Mouse (Mus musculus) kidney, embryonic 16.5 days (tissue): ENCODE results near the gene Slc47a2. TPM values are rescaled to one million over a fixed set of nuclear protein-coding genes. Genes with fewer than 3 reads are reported as not detected.

Experiments used
- ATAC-seq: fragments of 200-750 bp; cut with Nextera tagmentation; 2 replicates; pipeline ENCODE4 v1.8.0; 2017; ENCODE audit warnings: moderate TSS enrichment; ENCODE audit not compliant: low FRiP score, low TSS enrichment
- H3K27ac ChIP-seq: fragments of 300-500 bp; sonication (generic); 2 replicates; pipeline ENCODE4 v1.5.1; 2014; ENCODE audit warnings: low read length
- H3K27me3 ChIP-seq: fragments of 300-500 bp; sonication (generic); 2 replicates; pipeline ENCODE4 v1.6.1; 2014; ENCODE audit warnings: low read length, control low read depth, mixed read lengths; ENCODE audit not compliant: insufficient read depth
- H3K36me3 ChIP-seq: fragments of 300-500 bp; sonication (generic); 2 replicates; pipeline ENCODE4 v1.6.1; 2014; ENCODE audit warnings: low read length, control low read depth, mixed read lengths; ENCODE audit not compliant: insufficient read depth
- H3K4me1 ChIP-seq: fragments of 300-500 bp; sonication (generic); 2 replicates; pipeline ENCODE4 v1.6.1; 2014; ENCODE audit warnings: low read length, control low read depth, mixed read lengths; ENCODE audit not compliant: insufficient read depth
- H3K4me2 ChIP-seq: fragments of 300-500 bp; sonication (generic); replicated peaks from 2 replicates; pipeline ENCODE4 v1.6.1; 2014; ENCODE audit warnings: low read depth, low read length
- H3K4me3 ChIP-seq: fragments of 300-500 bp; sonication (generic); 2 replicates; pipeline ENCODE4 v1.5.1; 2014; ENCODE audit warnings: mild to moderate bottlenecking, low read length
- H3K9ac ChIP-seq: fragments of 300-500 bp; sonication (generic); replicated peaks from 2 replicates; pipeline ENCODE4 v1.6.1; 2014; ENCODE audit warnings: low read length
- H3K9me3 ChIP-seq: fragments of 300-500 bp; sonication (generic); 2 replicates; pipeline ENCODE4 v1.6.1; 2016; ENCODE audit warnings: low read length, control low read depth
- WGBS: fragments of 180-500 bp; shearing (Covaris S2); extraction: QIAGEN DNeasy Blood & Tissue Kit; methylation state at CpG from one replicate; pipeline ENCODE4 v1.1.7; 2014; 5-methylcytosine and 5-hydroxymethylcytosine counted together
- polyA plus RNA-seq: library from polyadenylated mRNA; unstranded; fragments of >200 nt; fragmentation: Nextera tagmentation; extraction: Ambion mirVana; gene quantifications from 2 replicates; pipeline ENCODE4 v1.2.1, GENCODE M21; 2015

Gene Slc47a2
- polyA plus RNA-seq, result 0.10 TPM in 1 of 2 replicates, not detected in the other

DNA sequence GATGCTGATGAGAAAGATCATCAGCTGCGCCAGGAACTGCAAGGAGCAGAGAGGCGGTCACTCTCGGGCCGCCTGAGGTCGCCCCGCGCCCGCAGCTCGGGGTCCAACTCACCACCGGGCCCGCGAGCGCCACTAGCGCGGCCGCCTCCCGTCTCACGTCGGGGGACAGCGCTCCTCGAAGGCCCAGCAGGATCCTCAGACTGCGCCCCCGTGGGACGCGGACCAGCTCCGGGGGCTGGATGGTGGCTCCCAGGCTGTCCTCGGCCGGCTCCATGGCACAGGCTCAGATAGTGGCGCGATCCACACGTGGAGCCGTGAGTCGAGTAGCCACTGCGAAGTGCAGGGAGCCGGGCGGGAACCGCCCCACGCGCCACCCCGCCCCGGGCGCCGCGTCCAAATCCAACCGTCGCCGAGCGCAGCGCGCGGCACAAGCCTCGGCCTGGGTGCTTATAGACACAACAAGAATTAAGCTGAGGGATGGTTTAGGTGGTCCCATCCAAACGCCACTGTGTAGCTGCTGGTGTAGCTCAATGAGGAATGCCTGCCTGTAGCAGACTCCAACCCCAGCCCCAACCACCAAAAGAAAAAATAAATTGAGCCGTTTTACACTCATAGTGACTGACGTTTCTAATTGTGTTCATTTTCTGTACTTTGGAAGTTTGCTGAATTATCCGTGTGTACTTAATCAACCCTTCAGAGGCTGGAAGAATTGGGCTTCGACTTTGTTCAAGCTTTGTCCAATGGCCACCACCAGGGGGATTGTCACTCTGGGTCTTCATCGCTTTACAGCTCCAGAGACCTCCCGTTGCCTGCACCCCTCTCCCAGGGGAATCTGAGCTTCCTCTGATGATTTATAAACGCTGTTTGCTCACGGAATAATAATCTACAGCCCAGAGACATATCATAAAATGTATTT, at the start of gene Slc47a2:
TSS of gene Slc47a2 (minus strand) at position 356 of the 916 bp plus-strand sequence.
- H3K27ac ChIP-seq, result no peak within 1 kb of the TSS
- H3K36me3 ChIP-seq, result no peaks in the 10 kb centered on the region
- H3K9me3 ChIP-seq, result no peaks in the 10 kb centered on the region
- peaks cover 13% of the 10 kb centered on the region for H3K4me1 ChIP-seq
- peak within 1 kb of the TSS; percentile 44 for H3K4me3 ChIP-seq
- peak; percentile 57 for ATAC-seq
- H3K9ac ChIP-seq, result peak within 1 kb of the TSS; percentile 40
- H3K4me2 ChIP-seq, result peak within 1 kb of the TSS; percentile 63
- peaks cover 28% of the 10 kb centered on the region for H3K27me3 ChIP-seq
- WGBS, result 3% methylated on average over 61 of the region's 61 CpGs

DNA sequence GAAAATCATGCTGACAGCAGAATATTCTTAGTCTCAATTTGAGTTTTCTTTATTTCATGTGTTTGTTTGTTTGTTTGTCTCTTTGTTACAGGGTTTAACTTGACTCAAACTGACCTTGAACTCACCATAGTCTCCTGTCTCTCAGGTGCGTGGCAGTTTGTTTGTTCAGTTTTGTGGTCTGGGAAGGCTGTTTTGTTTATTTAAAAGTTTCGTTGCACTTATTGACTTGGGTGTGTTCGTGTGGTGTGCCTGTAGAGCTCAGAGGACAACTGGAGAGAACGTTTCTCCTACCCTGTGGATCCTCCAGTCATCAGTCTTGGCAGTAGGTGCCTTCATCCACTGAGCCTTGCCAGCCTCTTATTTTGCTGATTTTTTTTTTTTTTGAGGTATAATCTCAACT, 46.3 kb upstream of the Slc47a2 start:
- no peak overlapping the region for H3K27ac ChIP-seq
- no peak overlapping the region for H3K4me2 ChIP-seq
- no peaks in the 10 kb centered on the region for H3K36me3 ChIP-seq
- H3K27me3 ChIP-seq, result no peaks in the 10 kb centered on the region
- 75% methylated on average over 4 of the region's 4 CpGs for WGBS
- H3K4me1 ChIP-seq, result no peaks in the 10 kb centered on the region
- H3K9me3 ChIP-seq, result no peaks in the 10 kb centered on the region
- no peak for ATAC-seq
- H3K9ac ChIP-seq, result no peak overlapping the region
- no peak overlapping the region for H3K4me3 ChIP-seq

- no peaks in the 10 kb centered on the region for H3K36me3 ChIP-seq
- no peak overlapping the region for H3K4me2 ChIP-seq
- 63% methylated on average over 6 of the region's 6 CpGs for WGBS
- H3K9me3 ChIP-seq, result no peaks in the 10 kb centered on the region
- H3K4me3 ChIP-seq, result no peak overlapping the region
- no peaks in the 10 kb centered on the region for H3K27me3 ChIP-seq
- H3K4me1 ChIP-seq, result no peaks in the 10 kb centered on the region
- no peak overlapping the region for H3K9ac ChIP-seq
- ATAC-seq, result no peak
- no peak overlapping the region for H3K27ac ChIP-seq
Observed at GRCm38 (mm10) chr11:61388012-61388411, 45.4 kb upstream of the Slc47a2 start.

DNA sequence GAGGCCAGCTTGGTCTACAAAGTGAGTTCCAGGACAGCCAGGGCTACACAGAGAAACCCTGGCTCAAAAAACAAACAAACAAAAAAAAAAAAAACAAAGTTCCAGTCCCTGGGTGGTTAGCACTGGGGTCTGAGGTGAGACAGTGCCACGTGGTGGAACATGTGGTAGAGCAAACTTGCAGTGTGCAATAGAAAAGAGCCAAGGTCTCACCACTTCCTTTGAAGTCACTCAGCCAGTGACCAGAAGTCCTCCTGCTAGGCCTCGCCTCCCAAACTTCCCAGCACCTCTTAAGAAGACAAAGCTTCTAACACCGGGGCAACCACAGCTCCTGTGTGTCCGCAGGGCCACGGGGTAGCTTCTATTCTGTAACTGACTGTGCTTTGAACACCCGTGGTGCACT, 44.6 kb upstream of the Slc47a2 start:
- no peak overlapping the region for H3K9ac ChIP-seq
- no peaks in the 10 kb centered on the region for H3K27me3 ChIP-seq
- WGBS, result 60% methylated on average over 6 of the region's 6 CpGs
- H3K4me1 ChIP-seq, result no peaks in the 10 kb centered on the region
- H3K4me2 ChIP-seq, result no peak overlapping the region
- H3K4me3 ChIP-seq, result no peak overlapping the region
- ATAC-seq, result no peak
- no peaks in the 10 kb centered on the region for H3K36me3 ChIP-seq
- no peaks in the 10 kb centered on the region for H3K9me3 ChIP-seq
- H3K27ac ChIP-seq, result no peak overlapping the region

GRCm38 (mm10) chr11:61385725-61386124, 43.1 kb upstream of the Slc47a2 start:
- H3K4me2 ChIP-seq, result no peak overlapping the region
- H3K36me3 ChIP-seq, result no peaks in the 10 kb centered on the region
- H3K27me3 ChIP-seq, result no peaks in the 10 kb centered on the region
- H3K27ac ChIP-seq, result no peak overlapping the region
- no peaks in the 10 kb centered on the region for H3K9me3 ChIP-seq
- 79% methylated on average over 4 of the region's 4 CpGs for whole genome bisulfite sequencing
- no peaks in the 10 kb centered on the region for H3K4me1 ChIP-seq
- H3K9ac ChIP-seq, result no peak overlapping the region
- no peak for ATAC-seq
- no peak overlapping the region for H3K4me3 ChIP-seq

DNA sequence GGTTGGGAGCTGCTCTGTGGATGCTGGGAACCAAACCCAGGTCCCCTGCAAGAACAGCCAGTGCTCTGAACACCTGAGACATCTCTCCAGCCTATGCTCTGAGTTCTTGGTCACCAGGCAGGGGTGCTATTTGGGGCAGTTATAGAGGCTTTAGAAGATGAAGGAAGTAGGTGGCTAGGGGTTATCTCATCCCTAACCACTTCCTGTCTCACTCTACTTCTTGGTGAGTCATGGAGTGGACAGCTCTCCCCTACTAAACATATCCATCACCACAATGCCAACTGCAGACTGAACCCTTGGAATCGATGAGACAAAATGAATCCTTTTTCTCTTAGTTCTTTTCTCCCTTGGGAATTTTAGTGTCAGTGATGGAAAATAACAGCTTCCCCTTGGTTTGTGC, 38.6 kb upstream of the Slc47a2 start:
- Histone ChIP-seq H3K27me3 (peaks cover 33% of the 10 kb centered on the region), H3K9me3 (no peaks in the 10 kb centered on the region), H3K9ac (no peak overlapping the region), H3K4me1 (peaks cover 9% of the 10 kb centered on the region; the same call in 1 of the 2 replicates), H3K4me2 (no peak overlapping the region), H3K4me3 (no peak overlapping the region), H3K27ac (no peak overlapping the region), H3K36me3 (no peaks in the 10 kb centered on the region)
- ATAC-seq, result no peak
- 88% methylated on average over 1 of the region's 1 CpGs for WGBS

DNA sequence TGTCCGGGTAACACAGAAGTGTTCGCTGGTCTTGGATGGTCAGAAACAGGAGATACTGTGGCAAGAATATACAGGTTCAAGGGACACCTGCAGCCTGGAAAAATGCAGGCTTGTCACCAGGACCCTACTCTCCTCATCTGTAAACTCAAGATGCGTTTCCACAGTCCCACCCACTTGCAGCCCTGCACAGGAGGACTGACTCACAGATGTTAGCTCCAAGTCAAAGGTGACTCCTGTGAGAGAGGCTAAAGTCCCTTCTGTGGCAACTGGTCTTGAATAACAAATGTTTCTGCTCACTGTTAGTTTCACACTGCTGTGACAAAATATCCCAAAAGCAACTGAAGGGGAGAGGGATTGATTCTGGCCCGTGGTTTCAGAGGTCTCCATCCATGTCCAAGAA, 36.0 kb upstream of the Slc47a2 start:
- Histone ChIP-seq H3K9ac (no peak overlapping the region), H3K36me3 (no peaks in the 10 kb centered on the region), H3K4me1 (peaks cover 9% of the 10 kb centered on the region; the same call in 1 of the 2 replicates), H3K27me3 (peaks cover 38% of the 10 kb centered on the region), H3K9me3 (no peaks in the 10 kb centered on the region), H3K27ac (no peak overlapping the region), H3K4me3 (no peak overlapping the region), H3K4me2 (no peak overlapping the region)
- ATAC-seq, result no peak
- WGBS, result 66% methylated on average over 4 of the region's 4 CpGs

DNA sequence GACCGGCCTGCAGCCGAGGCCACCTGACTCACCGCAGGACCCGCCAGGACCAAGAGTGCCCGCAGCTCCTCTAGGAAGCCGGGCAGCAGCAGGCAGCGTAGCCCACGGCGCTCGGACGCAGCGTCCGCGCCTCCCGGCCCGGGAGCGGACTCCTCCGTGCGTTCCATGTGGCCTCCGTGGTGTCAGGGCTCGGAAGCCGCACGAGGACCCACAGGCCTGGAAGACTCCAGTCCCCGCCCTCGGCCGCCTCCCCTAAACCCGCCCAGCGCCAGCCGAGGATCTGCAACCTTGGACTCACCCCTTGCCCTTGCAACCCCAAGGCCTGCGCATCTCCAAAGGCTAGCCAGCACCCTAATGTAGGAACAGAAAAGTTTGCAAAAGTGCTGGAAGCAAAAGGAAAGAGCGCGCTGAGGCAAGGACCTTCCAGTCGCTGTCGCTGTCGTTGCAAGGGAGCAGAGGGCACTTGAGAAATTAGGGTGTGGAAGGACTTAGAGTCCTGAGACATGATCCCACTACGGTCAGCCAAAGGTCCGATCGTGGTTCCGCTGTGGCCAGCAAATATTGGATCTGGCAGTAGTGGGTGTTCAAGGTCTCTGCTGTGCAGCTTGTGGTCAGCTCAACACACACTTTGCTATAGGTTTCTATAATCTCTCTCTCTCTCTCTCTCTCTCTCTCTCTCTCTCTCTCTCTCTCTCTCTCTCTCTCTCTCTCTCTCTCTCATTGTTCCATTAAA, 35.4 kb upstream of the Slc47a2 start, which contains the start of gene Slc47a1:
TSS of gene Slc47a1 (minus strand) at position 465 of the 733 bp plus-strand sequence.
- Histone ChIP-seq H3K4me1 (peaks cover 9% of the 10 kb centered on the region; the same call in 1 of the 2 replicates), H3K9ac (peak within 1 kb of the TSS; percentile 66), H3K9me3 (no peaks in the 10 kb centered on the region), H3K27me3 (peaks cover 38% of the 10 kb centered on the region), H3K36me3 (no peaks in the 10 kb centered on the region), H3K4me3 (peak within 1 kb of the TSS; percentile 45), H3K27ac (no peak within 1 kb of the TSS), H3K4me2 (peak within 1 kb of the TSS; percentile 65)
- peak; percentile 61; the same call in 1 of the 2 replicates for ATAC-seq
- WGBS, result 13% methylated on average over 39 of the region's 39 CpGs

- no peak overlapping the region for H3K4me3 ChIP-seq
- no peak overlapping the region for H3K9ac ChIP-seq
- peak overlapping the region; percentile 51 for H3K27ac ChIP-seq
- no peaks in the 10 kb centered on the region for H3K9me3 ChIP-seq
- no peaks in the 10 kb centered on the region for H3K36me3 ChIP-seq
- peaks cover 12% of the 10 kb centered on the region for H3K4me1 ChIP-seq
- no peaks in the 10 kb centered on the region for H3K27me3 ChIP-seq
- 83% methylated on average over 2 of the region's 2 CpGs for WGBS
- peak; percentile 43; the same call in 1 of the 2 replicates for ATAC-seq
- H3K4me2 ChIP-seq, result no peak overlapping the region
Observed at GRCm38 (mm10) chr11:61368668-61369067, 26.0 kb upstream of the Slc47a2 start.
